In the genomic region with DNA sequence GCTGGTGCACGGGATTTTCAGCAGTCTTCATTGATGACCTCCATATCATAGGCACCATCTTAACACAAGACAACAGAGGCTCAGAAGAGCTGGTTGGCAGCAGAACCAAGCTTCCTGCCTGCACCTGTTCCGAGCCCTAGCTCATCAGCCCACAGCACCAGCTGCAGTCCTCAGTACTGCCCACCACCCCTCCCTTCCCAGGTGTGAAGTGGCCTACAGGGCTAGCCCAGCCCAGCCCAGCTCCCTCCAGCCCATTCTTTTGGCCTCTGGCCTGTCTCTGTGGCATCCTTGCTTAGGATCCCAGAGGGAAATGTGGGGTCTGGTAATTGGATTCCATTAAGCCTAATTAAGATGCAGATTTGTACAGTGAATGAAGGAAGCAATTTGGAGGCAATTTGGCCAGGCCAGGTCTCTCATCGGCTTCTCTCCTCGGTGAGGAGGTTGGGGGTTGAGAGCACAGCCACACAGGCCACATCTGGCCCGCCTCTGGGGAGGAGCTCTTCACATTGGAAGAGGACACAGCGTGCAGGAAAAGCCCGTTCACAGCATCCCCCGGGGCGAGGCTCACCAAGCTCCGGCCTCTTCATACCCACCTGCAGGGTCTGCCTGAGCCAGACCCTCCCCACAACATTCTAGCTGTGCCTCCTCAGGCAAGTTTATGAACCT, we compare ENCODE assay signal across 20 mouse cellular contexts. TPM values are rescaled to one million over a fixed set of nuclear protein-coding genes. Genes with fewer than 3 reads are reported as not detected.
DNase-seq lines count a peak whose midpoint lies in the region; ATAC-seq lines count a peak whose summit lies in the region.
"Had no signal": no experiment of that assay in that cellular context is flagged by ENCODE, and none has a peak within 500 bp of the region (broad histone marks: within the 10 kb centered on the region; RNA-seq: fewer than 3 reads in every experiment).

No protein-coding gene starts in this region.

- 0 out of 2 replicates have a peak, but pooled peaks have one; percentile 14 for ATAC-seq in forebrain, embryonic 12.5 days (ENCODE audit: low FRiP score)
- no peak for ATAC-seq in midbrain, embryonic 14.5 days (ENCODE audit: low FRiP score, low TSS enrichment)
- ATAC-seq in forebrain, embryonic 16.5 days: peak; percentile 34; the same call in 1 of the 2 replicates
- ATAC-seq in neural tube, embryonic 13.5 days (ENCODE audit: low read depth): peak; percentile 69

- H3K9ac ChIP-seq in forebrain, embryonic 12.5 days: no peak overlapping the region
- H3K9ac ChIP-seq in midbrain, embryonic 14.5 days (replicated peaks; ENCODE audit: low read length): no peak overlapping the region
- no peak overlapping the region for H3K9ac ChIP-seq in forebrain, embryonic 16.5 days (replicated peaks; ENCODE audit: low read depth, low read length)
- no peak overlapping the region for H3K9ac ChIP-seq in neural tube, embryonic 13.5 days

- no peak for DNase-seq in forebrain, embryonic 10.5 days (ENCODE audit: extremely low spot score, low spot score)
- DNase-seq in midbrain, embryonic 14.5 days: no peak
- DNase-seq in midbrain, embryonic 10.5 days (ENCODE audit: low spot score): no peak
- no peak for DNase-seq in cerebellum, adult 18-20 months
- DNase-seq in kidney, postnatal 4 days: no peak
- DNase-seq: adrenal gland, adult 2 months; cerebellum, adult 11 months; cerebellum, postnatal 36 days; heart, postnatal 10 days; kidney, adult 2 months; kidney, postnatal 10 days; liver; lung, postnatal 10 days; right cerebral cortex, postnatal 4 days; thymus, postnatal 25 days had no signal

- no peak overlapping the region for H3K27ac ChIP-seq in forebrain, embryonic 12.5 days
- no peak overlapping the region for H3K27ac ChIP-seq in forebrain, embryonic 10.5 days
- 0 out of 2 replicates have a peak overlapping the region, but pooled peaks have one; percentile 9 for H3K27ac ChIP-seq in midbrain, embryonic 14.5 days (replicated peaks; ENCODE audit: low read depth, low read length)
- H3K27ac ChIP-seq in midbrain, embryonic 10.5 days (replicated peaks): no peak overlapping the region
- no peak overlapping the region for H3K27ac ChIP-seq in forebrain, embryonic 16.5 days (ENCODE audit: low read length)
- no peak overlapping the region for H3K27ac ChIP-seq in neural tube, embryonic 13.5 days (replicated peaks)

- peaks cover 7% of the 10 kb centered on the region for H3K9me3 ChIP-seq in forebrain, embryonic 12.5 days
- peaks cover 3% of the 10 kb centered on the region; the same call in 1 of the 2 replicates for H3K9me3 ChIP-seq in forebrain, embryonic 10.5 days
- peaks cover 7% of the 10 kb centered on the region; the same call in 1 of the 2 replicates for H3K9me3 ChIP-seq in midbrain, embryonic 14.5 days (ENCODE audit: control insufficient read depth, low read length)
- H3K9me3 ChIP-seq in midbrain, embryonic 10.5 days (replicated peaks): no peaks in the 10 kb centered on the region
- H3K9me3 ChIP-seq in forebrain, embryonic 16.5 days (ENCODE audit: control insufficient read depth, low read length): peaks cover 5% of the 10 kb centered on the region; the same call in 1 of the 2 replicates
- H3K9me3 ChIP-seq in neural tube, embryonic 13.5 days: peaks cover 8% of the 10 kb centered on the region

- H3K4me3 ChIP-seq in forebrain, embryonic 12.5 days (replicated peaks): no peak overlapping the region
- no peak overlapping the region for H3K4me3 ChIP-seq in forebrain, embryonic 10.5 days
- H3K4me3 ChIP-seq in midbrain, embryonic 14.5 days (replicated peaks; ENCODE audit: low read depth, low read length): no peak overlapping the region
- H3K4me3 ChIP-seq in midbrain, embryonic 10.5 days: no peak overlapping the region
- H3K4me3 ChIP-seq in forebrain, embryonic 16.5 days (replicated peaks; ENCODE audit: low read length): no peak overlapping the region
- no peak overlapping the region for H3K4me3 ChIP-seq in neural tube, embryonic 13.5 days

- H3K4me1 ChIP-seq in forebrain, embryonic 12.5 days: peaks cover 8% of the 10 kb centered on the region; the same call in 1 of the 2 replicates
- peaks cover 9% of the 10 kb centered on the region; the same call in 1 of the 2 replicates for H3K4me1 ChIP-seq in forebrain, embryonic 10.5 days
- H3K4me1 ChIP-seq in midbrain, embryonic 14.5 days (ENCODE audit: control insufficient read depth, insufficient read depth, low read length): no peaks in the 10 kb centered on the region; the same call in 1 of the 2 replicates
- H3K4me1 ChIP-seq in midbrain, embryonic 10.5 days: 0 out of 2 replicates have a peak, but pooled peaks cover under 1% of the 10 kb centered on the region
- peaks cover 5% of the 10 kb centered on the region; the same call in 1 of the 2 replicates for H3K4me1 ChIP-seq in forebrain, embryonic 16.5 days (replicated peaks; ENCODE audit: control insufficient read depth, insufficient read depth, low read length)
- H3K4me1 ChIP-seq in neural tube, embryonic 13.5 days (replicated peaks): peaks cover 8% of the 10 kb centered on the region

- no peaks in the 10 kb centered on the region for H3K36me3 ChIP-seq in forebrain, embryonic 12.5 days (replicated peaks)
- H3K36me3 ChIP-seq in forebrain, embryonic 10.5 days (replicated peaks): no peaks in the 10 kb centered on the region
- no peaks in the 10 kb centered on the region for H3K36me3 ChIP-seq in midbrain, embryonic 14.5 days (ENCODE audit: control insufficient read depth, insufficient read depth, low read length)
- no peaks in the 10 kb centered on the region for H3K36me3 ChIP-seq in midbrain, embryonic 10.5 days
- H3K36me3 ChIP-seq in forebrain, embryonic 16.5 days (ENCODE audit: control insufficient read depth, insufficient read depth): no peaks in the 10 kb centered on the region
- H3K36me3 ChIP-seq in neural tube, embryonic 13.5 days: no peaks in the 10 kb centered on the region

- 35% methylated on average over 10 of the region's 10 CpGs for WGBS in forebrain, embryonic 12.5 days
- 52% methylated on average over 10 of the region's 10 CpGs for WGBS in forebrain, embryonic 10.5 days
- 48% methylated on average over 10 of the region's 10 CpGs for WGBS in midbrain, embryonic 14.5 days
- 52% methylated on average over 10 of the region's 10 CpGs for WGBS in midbrain, embryonic 10.5 days
- 26% methylated on average over 10 of the region's 10 CpGs for WGBS in forebrain, embryonic 16.5 days
- WGBS in neural tube, embryonic 13.5 days: 27% methylated on average over 10 of the region's 10 CpGs

- 0 out of 2 replicates have a peak, but pooled peaks cover 3% of the 10 kb centered on the region for H3K27me3 ChIP-seq in forebrain, embryonic 12.5 days
- no peaks in the 10 kb centered on the region for H3K27me3 ChIP-seq in forebrain, embryonic 10.5 days (ENCODE audit: poor library complexity, severe bottlenecking)
- H3K27me3 ChIP-seq in midbrain, embryonic 14.5 days (ENCODE audit: control insufficient read depth, insufficient read depth, low read length): no peaks in the 10 kb centered on the region
- H3K27me3 ChIP-seq in midbrain, embryonic 10.5 days (ENCODE audit: low read depth, poor library complexity, severe bottlenecking): no peaks in the 10 kb centered on the region
- no peaks in the 10 kb centered on the region for H3K27me3 ChIP-seq in forebrain, embryonic 16.5 days (replicated peaks; ENCODE audit: control insufficient read depth, insufficient read depth, low read length)
- H3K27me3 ChIP-seq in neural tube, embryonic 13.5 days: no peaks in the 10 kb centered on the region

- no peak overlapping the region for H3K4me2 ChIP-seq in forebrain, embryonic 12.5 days
- no peak overlapping the region for H3K4me2 ChIP-seq in midbrain, embryonic 14.5 days (ENCODE audit: low read length)
- H3K4me2 ChIP-seq in forebrain, embryonic 16.5 days (ENCODE audit: low read length): no peak overlapping the region
- no peak overlapping the region for H3K4me2 ChIP-seq in neural tube, embryonic 13.5 days
- H3K4me2 ChIP-seq: heart, embryonic 11.5 days had no signal

RNA-seq across cellular contexts. Expression of a gene that starts 43.2 kb away (rescaled TPM):
- polyA plus RNA-seq in forebrain, embryonic 12.5 days (2016; fragmentation: Nextera tagmentation; extraction: Ambion mirVana): 0.15 and 0.23 TPM in 2 replicates
- polyA plus RNA-seq in forebrain, embryonic 10.5 days (2016; fragmentation: Nextera tagmentation; extraction: Ambion mirVana): 0.17 and 0.21 TPM in 2 replicates
- 0.57 and 0.80 TPM in 2 replicates for polyA plus RNA-seq in midbrain, embryonic 14.5 days (2014; fragmentation: Nextera tagmentation; extraction: Ambion mirVana)
- 0.04 and 0.15 TPM in 2 replicates for polyA plus RNA-seq in midbrain, embryonic 10.5 days (2016; fragmentation: Nextera tagmentation; extraction: Ambion mirVana)
- 0.58 and 1.6 TPM in 2 replicates for polyA plus RNA-seq in forebrain, embryonic 16.5 days (2015; fragmentation: Nextera tagmentation; extraction: Ambion mirVana)
- 0.13 and 0.15 TPM in 2 replicates for polyA plus RNA-seq in neural tube, embryonic 13.5 days (2015; fragmentation: Nextera tagmentation; extraction: Ambion mirVana)
- polyA plus RNA-seq: heart, embryonic 11.5 days; liver, embryonic 16.5 days had no signal
